Mouse (Mus musculus) forebrain, postnatal 0 days (tissue): Measurements from ENCODE around the gene Dync2li1. TPM values are rescaled to one million over a fixed set of nuclear protein-coding genes. Genes with fewer than 3 reads are reported as not detected.

Experiments
- ATAC-seq: fragments of 200-750 bp; cut with Nextera tagmentation; 2 replicates; pipeline ENCODE4 v1.8.0; 2017; ENCODE audit warnings: mild to moderate bottlenecking, moderate library complexity
- DNase-seq: peaks from one replicate; pipeline ENCODE4 v3.0.0-alpha.2; 2015
- H3K27ac ChIP-seq: fragments of 300-500 bp; sonication (generic); 2 replicates; pipeline ENCODE4 v1.5.1; 2014; ENCODE audit warnings: low read depth, mild to moderate bottlenecking, antibody characterized with exemption, low read length, moderate library complexity, mixed read lengths
- H3K27me3 ChIP-seq: fragments of 300-500 bp; sonication (generic); 2 replicates; pipeline ENCODE4 v1.6.1; 2014; ENCODE audit warnings: mild to moderate bottlenecking, low read length, mixed read lengths; ENCODE audit not compliant: insufficient read depth
- H3K36me3 ChIP-seq: fragments of 300-500 bp; sonication (generic); 2 replicates; pipeline ENCODE4 v1.6.1; 2014; ENCODE audit warnings: mild to moderate bottlenecking, moderate library complexity; ENCODE audit not compliant: insufficient read depth
- H3K4me1 ChIP-seq: fragments of 300-500 bp; sonication (generic); 2 replicates; pipeline ENCODE4 v1.6.1; 2014; ENCODE audit warnings: antibody characterized with exemption; ENCODE audit not compliant: insufficient read depth
- H3K4me2 ChIP-seq: fragments of 300-500 bp; sonication (generic); 2 replicates; pipeline ENCODE4 v1.6.1; 2014; ENCODE audit warnings: low read depth, mild to moderate bottlenecking, moderate library complexity
- H3K4me3 ChIP-seq: fragments of 300-500 bp; sonication (generic); 2 replicates; pipeline ENCODE4 v1.5.1; 2014; ENCODE audit warnings: low read depth, low read length, mixed read lengths
- H3K9ac ChIP-seq: fragments of 300-500 bp; sonication (generic); 2 replicates; pipeline ENCODE4 v1.6.1; 2014; ENCODE audit warnings: mild to moderate bottlenecking
- H3K9me3 ChIP-seq: fragments of 300-500 bp; sonication (generic); 2 replicates; pipeline ENCODE4 v1.6.1; 2016; ENCODE audit warnings: low read length
- CTCF ChIP-seq: sonication (generic); IDR thresholded peaks from 2 replicates; pipeline ENCODE4 v1.5.1; 2016; ENCODE audit warnings: antibody characterized with exemption, control low read depth, low read depth
- WGBS: fragments of 180-500 bp; shearing (Covaris S2); extraction: QIAGEN DNeasy Blood & Tissue Kit; methylation state at CpG from one replicate; pipeline ENCODE4 v1.1.7; 2014; 5-methylcytosine and 5-hydroxymethylcytosine counted together
- polyA plus RNA-seq: library from polyadenylated mRNA; unstranded; fragments of >200 nt; fragmentation: Nextera tagmentation; extraction: Ambion mirVana; gene quantifications from 2 replicates; pipeline ENCODE4 v1.2.1, GENCODE M21; 2015
- total RNA-seq: library from RNA; depleted of rRNA; stranded (reverse); fragments of >200 nt; gene quantifications from 2 replicates; pipeline ENCODE4 v1.2.3, GENCODE M21; 2014

Gene Dync2li1
- total and polyA plus RNA-seq, 2 experiments from 2014 or later = 14.0 to 42.1 TPM

GRCm38 (mm10) chr17:84644292-84645050, 18.2 kb downstream of the Dync2li1 start:
- Histone ChIP-seq H3K4me2 (no peak overlapping the region), H3K27ac (no peak overlapping the region), H3K27me3 (no peaks in the 10 kb centered on the region), H3K36me3 (no peaks in the 10 kb centered on the region), H3K4me1 (no peaks in the 10 kb centered on the region), H3K4me3 (no peak overlapping the region), H3K9me3 (no peaks in the 10 kb centered on the region), H3K9ac (no peak overlapping the region)
- ATAC-seq (no peak), DNase-seq (no peak)
- 64% methylated on average over 16 of the region's 16 CpGs for WGBS
- TF ChIP-seq CTCF = no peak

- Histone ChIP-seq H3K9me3 (no peaks in the 10 kb centered on the region), H3K27ac (no peak overlapping the region), H3K36me3 (no peaks in the 10 kb centered on the region), H3K9ac (no peak overlapping the region), H3K27me3 (no peaks in the 10 kb centered on the region), H3K4me2 (no peak overlapping the region), H3K4me1 (no peaks in the 10 kb centered on the region), H3K4me3 (no peak overlapping the region)
- 31% methylated on average over 9 of the region's 9 CpGs for WGBS
- ATAC-seq (no peak), DNase-seq (no peak)
- TF ChIP-seq CTCF = no peak
These were observed 18.8 kb downstream of the Dync2li1 start for GRCm38 (mm10) chr17:84645119-84645518.

- ATAC-seq = no peak
- H3K27ac ChIP-seq = no peak overlapping the region
These were observed 19.6 kb downstream of the Dync2li1 start for GRCm38 (mm10) chr17:84645894-84646293.

GRCm38 (mm10) chr17:84646477-84646876, 20.2 kb downstream of the Dync2li1 start:
- Histone ChIP-seq H3K9ac (no peak overlapping the region), H3K27ac (no peak overlapping the region), H3K4me3 (no peak overlapping the region), H3K27me3 (no peaks in the 10 kb centered on the region), H3K4me1 (no peaks in the 10 kb centered on the region), H3K4me2 (no peak overlapping the region), H3K9me3 (no peaks in the 10 kb centered on the region), H3K36me3 (no peaks in the 10 kb centered on the region)
- WGBS = 50% methylated on average over 2 of the region's 2 CpGs
- ATAC-seq (no peak), DNase-seq (no peak)
- no peak for TF ChIP-seq CTCF

More at GRCm38 (mm10) chr17:84645894-84646293, 19.6 kb downstream of the Dync2li1 start:
- Histone ChIP-seq H3K27me3 (no peaks in the 10 kb centered on the region), H3K9ac (no peak overlapping the region), H3K4me1 (no peaks in the 10 kb centered on the region), H3K9me3 (no peaks in the 10 kb centered on the region), H3K4me3 (no peak overlapping the region), H3K4me2 (no peak overlapping the region), H3K36me3 (no peaks in the 10 kb centered on the region)
- no peak for TF ChIP-seq CTCF
- DNase-seq = no peak
- WGBS = 22% methylated on average over 4 of the region's 7 CpGs

GRCm38 (mm10) chr17:84647630-84648029, 21.3 kb downstream of the Dync2li1 start:
- no peak for TF ChIP-seq CTCF
- Histone ChIP-seq H3K9me3 (no peaks in the 10 kb centered on the region), H3K36me3 (no peaks in the 10 kb centered on the region), H3K9ac (no peak overlapping the region), H3K27me3 (no peaks in the 10 kb centered on the region), H3K27ac (no peak overlapping the region), H3K4me2 (no peak overlapping the region), H3K4me3 (no peak overlapping the region), H3K4me1 (no peaks in the 10 kb centered on the region)
- DNase-seq (no peak), ATAC-seq (no peak)
- WGBS = 88% methylated on average over 4 of the region's 4 CpGs

GRCm38 (mm10) chr17:84650302-84651017, 24.2 kb downstream of the Dync2li1 start:
- TF ChIP-seq CTCF = no peak
- Histone ChIP-seq H3K36me3 (no peaks in the 10 kb centered on the region; the same call in 1 of the 2 replicates), H3K9ac (no peak overlapping the region), H3K27me3 (no peaks in the 10 kb centered on the region), H3K4me2 (no peak overlapping the region), H3K27ac (no peak overlapping the region), H3K9me3 (no peaks in the 10 kb centered on the region), H3K4me1 (no peaks in the 10 kb centered on the region), H3K4me3 (no peak overlapping the region)
- ATAC-seq = no peak
- DNase-seq = no peak
- WGBS = 90% methylated on average over 9 of the region's 9 CpGs

- H3K36me3 ChIP-seq = no peaks in the 10 kb centered on the region; the same call in 1 of the 2 replicates
These were observed 27.2 kb downstream of the Dync2li1 start for GRCm38 (mm10) chr17:84653544-84653943.

More at GRCm38 (mm10) chr17:84653544-84653943, 27.2 kb downstream of the Dync2li1 start:
- Histone ChIP-seq H3K9me3 (no peaks in the 10 kb centered on the region), H3K4me2 (no peak overlapping the region), H3K4me3 (no peak overlapping the region), H3K27ac (no peak overlapping the region), H3K4me1 (no peaks in the 10 kb centered on the region), H3K9ac (no peak overlapping the region), H3K27me3 (no peaks in the 10 kb centered on the region)
- no peak for ATAC-seq
- no peak for DNase-seq
- TF ChIP-seq CTCF = no peak
- 93% methylated on average over 9 of the region's 9 CpGs for WGBS
